Mouse (Mus musculus) midbrain, embryonic 11.5 days (tissue): ENCODE measurements at regions not wholly inside any gene's neighbourhood (a gene's known extent, or its start where the extent isn't known, plus 50 kb on each side); places are given as distances from the start of the nearest gene placed in this dataset.
"Not testable (repeated sequence)": the region's sequence is repeated elsewhere in the genome, so short reads cannot be mapped to it uniquely, and the experiment has no call there.

Experiments
- ATAC-seq: fragments of 200-750 bp; cut with Nextera tagmentation; 2 replicates; pipeline ENCODE4 v1.8.0; 2017; ENCODE audit warnings: moderate TSS enrichment, moderate library complexity; ENCODE audit not compliant: low FRiP score
- DNase-seq: peaks from one replicate; pipeline ENCODE4 v3.0.0; 2015; ENCODE audit warnings: low spot score; ENCODE audit errors: missing footprints
- H3K27ac ChIP-seq: fragments of 300-500 bp; sonication (generic); 2 replicates; pipeline ENCODE4 v1.5.1; 2014; ENCODE audit warnings: low read depth, low read length
- H3K27me3 ChIP-seq: fragments of 300-500 bp; sonication (generic); 2 replicates; pipeline ENCODE4 v1.6.1; 2014; ENCODE audit warnings: mild to moderate bottlenecking, low read length, moderate library complexity, mixed read lengths; ENCODE audit not compliant: control insufficient read depth, insufficient read depth
- H3K36me3 ChIP-seq: fragments of 300-500 bp; sonication (generic); 2 replicates; pipeline ENCODE4 v1.6.1; 2014; ENCODE audit warnings: mild to moderate bottlenecking, low read length, moderate library complexity, mixed read lengths; ENCODE audit not compliant: control insufficient read depth, insufficient read depth
- H3K4me1 ChIP-seq: fragments of 300-500 bp; sonication (generic); 2 replicates; pipeline ENCODE4 v1.6.1; 2014; ENCODE audit warnings: low read length; ENCODE audit not compliant: control insufficient read depth, insufficient read depth
- H3K4me2 ChIP-seq: fragments of 300-500 bp; sonication (generic); 2 replicates; pipeline ENCODE4 v1.6.1; 2014; ENCODE audit warnings: mild to moderate bottlenecking, moderate library complexity
- H3K4me3 ChIP-seq: fragments of 300-500 bp; sonication (generic); 2 replicates; pipeline ENCODE4 v1.5.1; 2014; ENCODE audit warnings: low read depth, low read length
- H3K9ac ChIP-seq: fragments of 300-500 bp; sonication (generic); 2 replicates; pipeline ENCODE4 v1.6.1; 2014; ENCODE audit warnings: low read length
- H3K9me3 ChIP-seq: fragments of 300-500 bp; sonication (generic); 2 replicates; pipeline ENCODE4 v1.6.1; 2016; ENCODE audit warnings: low read length; ENCODE audit not compliant: control insufficient read depth
- WGBS: fragments of 180-500 bp; shearing (Covaris S2); extraction: QIAGEN DNeasy Blood & Tissue Kit; methylation state at CpG from one replicate; pipeline ENCODE4 v1.1.7; 2014; 5-methylcytosine and 5-hydroxymethylcytosine counted together

DNA sequence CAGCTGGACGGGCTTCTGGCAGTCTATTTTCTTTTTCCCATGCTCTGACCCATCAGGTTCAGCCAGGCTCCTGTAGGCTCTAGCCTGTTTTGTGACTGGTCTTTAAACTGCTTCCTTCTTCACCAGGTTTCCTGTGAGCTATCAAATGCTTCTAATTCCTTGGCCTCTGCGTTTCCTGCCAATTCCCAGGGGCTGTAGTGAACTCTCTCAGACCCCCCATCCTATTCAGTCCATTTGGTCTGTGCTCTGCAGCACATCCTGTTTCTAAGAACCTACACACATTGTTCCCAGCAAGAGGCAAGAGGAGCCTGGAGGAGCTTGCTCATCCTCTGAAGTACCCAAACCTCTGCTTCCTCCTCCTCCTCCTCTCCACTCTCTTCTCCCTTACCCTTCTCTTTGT is 209.3 kb downstream of the Ankrd50 start:
- Histone ChIP-seq H3K27me3 (no peaks in the 10 kb centered on the region), H3K4me1 (no peaks in the 10 kb centered on the region), H3K9me3 (no peaks in the 10 kb centered on the region), H3K27ac (no peak overlapping the region), H3K4me2 (no peak overlapping the region), H3K4me3 (no peak overlapping the region), H3K9ac (no peak overlapping the region), H3K36me3 (no peaks in the 10 kb centered on the region)
- ATAC-seq, result no peak
- DNase-seq, result peak; percentile 44
- 57% methylated on average over 2 of the region's 2 CpGs for WGBS

- Histone ChIP-seq H3K9ac (no peak overlapping the region), H3K4me3 (no peak overlapping the region), H3K4me2 (no peak overlapping the region), H3K9me3 (no peaks in the 10 kb centered on the region; the same call in 1 of the 2 replicates), H3K4me1 (no peaks in the 10 kb centered on the region), H3K27ac (no peak overlapping the region), H3K36me3 (no peaks in the 10 kb centered on the region), H3K27me3 (no peaks in the 10 kb centered on the region)
- ATAC-seq (no peak), DNase-seq (peak; percentile 57)
- 75% methylated on average over 6 of the region's 6 CpGs for WGBS
Observed at GRCm38 (mm10) chr3:38270742-38271141, 213.9 kb downstream of the Ankrd50 start.

GRCm38 (mm10) chr3:38268226-38268625 is 216.4 kb downstream of the Ankrd50 start:
- H3K4me3 ChIP-seq, result no peak overlapping the region
- DNase-seq (peak; percentile 81), ATAC-seq (no peak)
- H3K27ac ChIP-seq, result no peak overlapping the region
- H3K27me3 ChIP-seq, result no peaks in the 10 kb centered on the region
- H3K9ac ChIP-seq, result no peak overlapping the region
- H3K4me2 ChIP-seq, result no peak overlapping the region
- no peaks in the 10 kb centered on the region for H3K36me3 ChIP-seq
- WGBS, result 94% methylated on average over 7 of the region's 7 CpGs
- no peaks in the 10 kb centered on the region; the same call in 1 of the 2 replicates for H3K9me3 ChIP-seq
- peaks cover 3% of the 10 kb centered on the region; the same call in 1 of the 2 replicates for H3K4me1 ChIP-seq

GRCm38 (mm10) chr3:38263261-38264141 is 221.1 kb downstream of the Ankrd50 start:
- peak; percentile 76 for DNase-seq
- 69% methylated on average over 16 of the region's 16 CpGs for WGBS

GRCm38 (mm10) chr3:38261326-38262075 is 223.1 kb downstream of the Ankrd50 start:
- H3K27ac ChIP-seq, result no peak overlapping the region
- ATAC-seq (no peak), DNase-seq (peak; percentile 82)
- H3K4me2 ChIP-seq, result no peak overlapping the region
- 77% methylated on average over 11 of the region's 11 CpGs for WGBS
- no peak overlapping the region for H3K4me3 ChIP-seq
- H3K36me3 ChIP-seq, result no peaks in the 10 kb centered on the region
- peaks cover 14% of the 10 kb centered on the region for H3K4me1 ChIP-seq
- H3K9ac ChIP-seq, result no peak overlapping the region
- H3K27me3 ChIP-seq, result no peaks in the 10 kb centered on the region
- H3K9me3 ChIP-seq, result no peaks in the 10 kb centered on the region; the same call in 1 of the 2 replicates

More at GRCm38 (mm10) chr3:38263261-38264141, 221.1 kb downstream of the Ankrd50 start:
- Histone ChIP-seq H3K4me1 (peaks cover 5% of the 10 kb centered on the region; the same call in 1 of the 2 replicates), H3K4me2 (no peak overlapping the region), H3K27me3 (no peaks in the 10 kb centered on the region), H3K4me3 (no peak overlapping the region), H3K27ac (no peak overlapping the region), H3K36me3 (no peaks in the 10 kb centered on the region), H3K9me3 (no peaks in the 10 kb centered on the region; the same call in 1 of the 2 replicates), H3K9ac (no peak overlapping the region)
- no peak for ATAC-seq

DNA sequence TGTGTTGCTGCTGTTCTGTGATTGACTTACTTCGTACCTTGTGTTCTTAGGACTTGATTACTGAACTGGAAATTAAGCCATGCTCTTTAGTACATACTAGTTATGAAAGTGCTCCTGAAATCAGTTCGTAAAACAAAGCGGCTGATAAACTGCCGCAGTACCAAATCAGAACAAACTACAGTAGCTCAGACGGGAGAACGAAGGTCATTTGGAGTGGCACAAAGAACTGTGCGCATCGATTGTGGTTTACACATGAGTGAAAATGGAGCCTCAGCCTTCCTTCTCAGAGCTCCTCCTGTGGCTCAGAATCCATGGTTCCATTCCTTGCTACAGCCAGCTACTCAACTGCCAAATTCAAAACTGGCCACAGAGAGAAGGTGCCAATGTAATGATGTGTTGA is 225.4 kb downstream of the Ankrd50 start:
- not testable (repeated sequence) for H3K27me3 ChIP-seq, H3K36me3 ChIP-seq, H3K4me2 ChIP-seq, H3K9ac ChIP-seq, H3K9me3 ChIP-seq, H3K4me3 ChIP-seq, ATAC-seq, H3K27ac ChIP-seq
- peaks cover 14% of the 10 kb centered on the region for H3K4me1 ChIP-seq
- 99% methylated on average over 8 of the region's 8 CpGs for WGBS
- peak; percentile 37 for DNase-seq

- Histone ChIP-seq H3K9ac (no peak overlapping the region), H3K9me3 (no peaks in the 10 kb centered on the region), H3K4me1 (peaks cover 9% of the 10 kb centered on the region), H3K4me3 (no peak overlapping the region), H3K27me3 (no peaks in the 10 kb centered on the region), H3K36me3 (no peaks in the 10 kb centered on the region), H3K27ac (no peak overlapping the region), H3K4me2 (no peak overlapping the region)
- ATAC-seq (no peak), DNase-seq (peak; percentile 82)
- 72% methylated on average over 14 of the region's 14 CpGs for WGBS
Observed at GRCm38 (mm10) chr3:38257843-38258290, 226.8 kb downstream of the Ankrd50 start.

- Histone ChIP-seq H3K27ac (no peak overlapping the region), H3K36me3 (no peaks in the 10 kb centered on the region), H3K4me3 (no peak overlapping the region), H3K9me3 (no peaks in the 10 kb centered on the region), H3K9ac (no peak overlapping the region), H3K4me1 (peaks cover 9% of the 10 kb centered on the region), H3K27me3 (no peaks in the 10 kb centered on the region), H3K4me2 (no peak overlapping the region)
- ATAC-seq (no peak), DNase-seq (peak; percentile 79)
- WGBS, result 64% methylated on average over 14 of the region's 14 CpGs
Observed at GRCm38 (mm10) chr3:38257076-38257842, 227.4 kb downstream of the Ankrd50 start.
